In genomic region chr14:32683251-32683838, GRCm38 (mm10) we compare ENCODE assay signal across 9 mouse cellular contexts. TPM values are rescaled to one million over a fixed set of nuclear protein-coding genes. Genes with fewer than 3 reads are reported as not detected.
A peak's percentile ranks its signal among the peaks of the same experiment; 100 is the strongest.
DNase-seq lines count a peak whose midpoint lies in the region; ATAC-seq lines count a peak whose summit lies in the region.
"Had no signal": no experiment of that assay in that cellular context is flagged by ENCODE, and none has a peak within 500 bp of the region (broad histone marks: within the 10 kb centered on the region; RNA-seq: fewer than 3 reads in every experiment).

No protein-coding gene starts in this region.

- no peak overlapping the region for H3K9ac ChIP-seq in hindbrain, embryonic 16.5 days (ENCODE audit: low read depth, low read length)
- H3K9ac ChIP-seq in hindbrain, embryonic 11.5 days (ENCODE audit: low read depth, low read length): no peak overlapping the region
- H3K9ac ChIP-seq: lung, embryonic 15.5 days had no signal

- H3K4me2 ChIP-seq in hindbrain, embryonic 16.5 days (ENCODE audit: low read length): peak overlapping the region; percentile 41
- no peak overlapping the region for H3K4me2 ChIP-seq in hindbrain, embryonic 11.5 days (replicated peaks; ENCODE audit: low read depth, low read length)
- H3K4me2 ChIP-seq: lung, embryonic 15.5 days had no signal

- H3K9me3 ChIP-seq in hindbrain, embryonic 16.5 days (ENCODE audit: control insufficient read depth, low read length): no peaks in the 10 kb centered on the region
- H3K9me3 ChIP-seq in hindbrain, embryonic 11.5 days (ENCODE audit: control insufficient read depth, low read length): no peaks in the 10 kb centered on the region
- H3K9me3 ChIP-seq: lung, embryonic 15.5 days had no signal

- no peak overlapping the region for H3K4me3 ChIP-seq in hindbrain, embryonic 16.5 days (ENCODE audit: low read length)
- H3K4me3 ChIP-seq in hindbrain, embryonic 11.5 days (ENCODE audit: low read depth, low read length): no peak overlapping the region
- H3K4me3 ChIP-seq: lung, embryonic 15.5 days had no signal

- 54% methylated on average over 19 of the region's 19 CpGs for WGBS in hindbrain, embryonic 16.5 days
- WGBS in hindbrain, embryonic 11.5 days: 61% methylated on average over 19 of the region's 19 CpGs

- no peaks in the 10 kb centered on the region for H3K36me3 ChIP-seq in hindbrain, embryonic 16.5 days (ENCODE audit: control insufficient read depth, insufficient read depth, low read length)
- H3K36me3 ChIP-seq in hindbrain, embryonic 11.5 days (ENCODE audit: control insufficient read depth, insufficient read depth, low read length): no peaks in the 10 kb centered on the region
- H3K36me3 ChIP-seq: lung, embryonic 15.5 days had no signal

- no peaks in the 10 kb centered on the region for H3K27me3 ChIP-seq in hindbrain, embryonic 16.5 days (replicated peaks; ENCODE audit: control insufficient read depth, insufficient read depth, low read length)
- H3K27me3 ChIP-seq in hindbrain, embryonic 11.5 days (ENCODE audit: control insufficient read depth, insufficient read depth, low read length): no peaks in the 10 kb centered on the region
- H3K27me3 ChIP-seq: lung, embryonic 15.5 days had no signal

- no peak for ATAC-seq in hindbrain, embryonic 16.5 days
- ATAC-seq in hindbrain, embryonic 11.5 days (ENCODE audit: low FRiP score): no peak

- peaks cover 14% of the 10 kb centered on the region for H3K4me1 ChIP-seq in hindbrain, embryonic 16.5 days (ENCODE audit: control insufficient read depth, insufficient read depth, low read depth, low read length)
- H3K4me1 ChIP-seq in hindbrain, embryonic 11.5 days (replicated peaks; ENCODE audit: control insufficient read depth, insufficient read depth, low read length): no peaks in the 10 kb centered on the region

- no peak for DNase-seq in hindbrain, embryonic 11.5 days (ENCODE audit: low spot score)
- peak; percentile 25 for DNase-seq in Muller cell, postnatal 12 days (ENCODE audit: inconsistent ontology term)
- DNase-seq in cerebellum, postnatal 14 days: peak; percentile 34 to 46
- DNase-seq in heart, adult 8-10 months (ENCODE audit: low spot score): peak; percentile 52
- DNase-seq in kidney, postnatal 14 days: peak; percentile 62
- peak; percentile 91 for DNase-seq in skeletal muscle tissue, adult 2 months (ENCODE audit: low read depth, low spot score)
- DNase-seq in ovary, postnatal 10 days (ENCODE audit: low spot score): no peak

- H3K27ac ChIP-seq in hindbrain, embryonic 16.5 days (ENCODE audit: low read depth, low read length): no peak overlapping the region
- H3K27ac ChIP-seq in hindbrain, embryonic 11.5 days (ENCODE audit: low read depth, low read length): no peak overlapping the region
- H3K27ac ChIP-seq: lung, embryonic 15.5 days had no signal

RNA-seq across cellular contexts. Expression of gene 3425401B19Rik, which starts 1.7 kb away (rescaled TPM):
- 0.06 and 0.21 TPM in 2 replicates for polyA plus RNA-seq in hindbrain, embryonic 16.5 days (2015; fragmentation: Nextera tagmentation; extraction: Ambion mirVana)
- 0.06 and 0.17 TPM in 2 replicates for polyA plus RNA-seq in hindbrain, embryonic 11.5 days (2014; fragmentation: Nextera tagmentation; extraction: Ambion mirVana)
- total RNA-seq in heart, adult 8-10 months (2022): 100 to 1,000 TPM; 124 to 148 (median 138) TPM

Comparison
In these comparisons a context has a peak if more than half of its experiments do, and no peak if none do; other contexts are left out.
1. DNase-seq: peak in Muller cell, postnatal 12 days (single experiment), cerebellum, postnatal 14 days (2 of 2), heart, adult 8-10 months (single experiment), kidney, postnatal 14 days (single experiment) and skeletal muscle tissue, adult 2 months (single experiment); none in hindbrain, embryonic 11.5 days (single experiment) and ovary, postnatal 10 days (single experiment).